Mouse (Mus musculus): ENCODE results near the gene Wdr44.
"Not testable (repeated sequence)": the region's sequence is repeated elsewhere in the genome, so short reads cannot be mapped to it uniquely, and the experiment has no call there.

The Wdr44 gene

GRCm38 (mm10) chrX:23692722-23693442 lies at the start of gene Wdr44:
Gene Wdr44, plus strand, starts transcription at chrX:23693051.
- peak; percentile 95 for DNase-seq (ENCODE audit: low read depth, low spot score)

- DNase-seq (ENCODE audit: low read depth, low spot score), result no peak
Measured at GRCm38 (mm10) chrX:23648371-23648770, 44.5 kb upstream of the Wdr44 start.

DNA sequence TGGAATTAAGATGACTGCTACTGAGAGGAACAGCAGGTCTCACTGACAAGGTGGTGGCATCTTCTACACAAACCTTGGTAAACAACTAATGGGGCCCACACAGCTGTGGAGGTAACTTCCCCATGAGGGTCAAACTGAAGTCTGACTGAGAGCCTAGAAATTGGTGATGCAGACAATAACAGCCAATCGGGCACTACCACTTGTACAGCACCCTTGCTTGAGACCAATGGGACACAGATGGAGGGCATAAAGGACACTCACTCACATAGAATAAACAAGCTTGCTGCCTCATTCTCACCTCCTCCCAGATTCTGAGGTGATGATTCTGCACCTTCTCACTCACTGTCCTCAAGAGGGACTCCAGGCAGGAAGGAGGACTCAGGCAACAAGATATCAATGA lies 30.6 kb upstream of the Wdr44 start:
- DNase-seq (ENCODE audit: low read depth, low spot score), result no peak

- DNase-seq (ENCODE audit: low read depth, low spot score), result no peak
Measured at GRCm38 (mm10) chrX:23673193-23673592, 19.7 kb upstream of the Wdr44 start.

GRCm38 (mm10) chrX:23675450-23675849 lies 17.4 kb upstream of the Wdr44 start:
- DNase-seq (ENCODE audit: low read depth, low spot score), result no peak

DNA sequence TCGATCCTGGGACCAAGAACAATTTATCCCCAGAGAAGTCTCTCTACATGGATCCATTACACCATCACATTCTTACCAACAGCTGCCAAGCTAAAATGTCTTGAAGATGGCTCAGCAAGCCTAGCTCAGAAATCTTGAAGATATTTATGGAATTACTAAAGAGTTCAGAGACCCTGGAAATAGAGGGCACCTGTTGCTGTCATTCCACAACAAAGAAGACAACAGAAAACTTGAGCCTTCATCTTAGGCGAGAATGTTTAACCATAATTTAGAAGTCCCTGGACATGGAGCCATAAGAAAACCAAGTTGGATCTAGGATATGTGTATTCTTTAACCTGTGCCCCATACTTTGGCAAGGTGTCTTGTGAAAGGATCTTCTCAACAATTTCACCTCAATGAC lies 16.3 kb upstream of the Wdr44 start:
- DNase-seq (ENCODE audit: low read depth, low spot score), result no peak

- no peak for DNase-seq (ENCODE audit: low read depth, low spot score)
Measured at GRCm38 (mm10) chrX:23677511-23677910, 15.3 kb upstream of the Wdr44 start.

DNA sequence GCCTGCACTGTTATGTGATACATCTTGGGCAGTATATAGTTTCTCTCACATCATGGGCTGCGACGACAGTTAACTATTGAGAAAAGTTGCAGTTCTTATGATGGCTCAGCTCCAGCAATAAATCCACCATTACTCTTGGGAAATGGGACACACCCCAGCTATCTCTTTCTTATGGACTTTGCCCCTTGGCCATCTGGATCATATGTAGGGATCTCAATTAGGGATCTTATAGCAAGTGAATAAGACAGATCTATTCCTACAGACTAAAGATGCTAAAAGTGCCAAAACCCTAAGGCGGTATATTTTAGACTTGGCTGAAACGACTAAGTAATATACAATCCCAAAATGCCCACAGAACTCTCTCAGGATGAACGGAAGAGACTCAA lies 522 bp upstream of the Wdr44 start:
- peak; percentile 0 for DNase-seq (ENCODE audit: low read depth, low spot score)

GRCm38 (mm10) chrX:23693443-23694400 lies 871 bp downstream of the Wdr44 start:
- DNase-seq (ENCODE audit: low read depth, low spot score), result no peak

- DNase-seq (ENCODE audit: low read depth, low spot score), result no peak
Measured at GRCm38 (mm10) chrX:23694588-23694987, 1.7 kb downstream of the Wdr44 start.

- DNase-seq (ENCODE audit: low read depth, low spot score), result no peak
Measured at GRCm38 (mm10) chrX:23695109-23695508, 2.3 kb downstream of the Wdr44 start.

DNA sequence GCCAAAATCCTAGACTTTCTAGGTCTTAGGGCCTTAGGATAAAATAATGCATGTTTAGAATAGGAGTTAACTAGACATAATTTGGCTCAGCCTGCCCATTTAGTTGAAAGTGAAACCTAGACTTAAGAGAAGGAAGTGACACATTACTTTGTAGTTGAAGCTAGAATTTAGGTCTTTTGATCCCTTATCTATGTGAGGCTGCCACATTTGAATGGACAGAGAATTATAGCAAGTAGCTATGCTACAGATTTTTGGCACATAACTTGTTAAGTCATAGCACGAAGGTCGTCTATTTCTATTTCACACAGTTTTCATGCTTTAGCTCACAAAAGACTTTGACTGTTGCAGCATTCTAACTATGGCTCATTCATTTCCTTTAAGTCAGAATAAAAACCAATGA lies 4.5 kb downstream of the Wdr44 start:
- no peak for DNase-seq (ENCODE audit: low read depth, low spot score)

- DNase-seq (ENCODE audit: low read depth, low spot score), result no peak
Measured at GRCm38 (mm10) chrX:23699023-23699422, 6.2 kb downstream of the Wdr44 start.

DNA sequence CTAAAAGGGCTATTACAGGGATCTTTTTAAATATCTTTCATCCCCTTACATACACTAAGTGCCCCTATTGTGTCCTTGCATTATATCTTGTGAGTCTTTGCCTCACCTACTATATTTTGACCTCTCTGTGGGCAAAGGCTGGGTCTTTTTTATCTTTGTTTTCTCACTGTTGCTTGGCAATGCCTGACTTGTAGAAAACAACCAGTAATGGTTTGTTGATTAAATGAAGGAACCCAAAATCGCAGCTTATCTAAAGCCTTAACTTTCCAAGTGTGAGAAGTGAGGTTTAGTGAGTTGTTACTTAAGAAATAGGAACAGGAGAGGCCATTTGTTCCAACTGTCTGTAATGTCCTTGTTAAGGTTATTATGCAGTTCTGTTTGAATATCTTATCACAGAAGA lies 24.4 kb downstream of the Wdr44 start:
- DNase-seq (ENCODE audit: low read depth, low spot score), result no peak

DNA sequence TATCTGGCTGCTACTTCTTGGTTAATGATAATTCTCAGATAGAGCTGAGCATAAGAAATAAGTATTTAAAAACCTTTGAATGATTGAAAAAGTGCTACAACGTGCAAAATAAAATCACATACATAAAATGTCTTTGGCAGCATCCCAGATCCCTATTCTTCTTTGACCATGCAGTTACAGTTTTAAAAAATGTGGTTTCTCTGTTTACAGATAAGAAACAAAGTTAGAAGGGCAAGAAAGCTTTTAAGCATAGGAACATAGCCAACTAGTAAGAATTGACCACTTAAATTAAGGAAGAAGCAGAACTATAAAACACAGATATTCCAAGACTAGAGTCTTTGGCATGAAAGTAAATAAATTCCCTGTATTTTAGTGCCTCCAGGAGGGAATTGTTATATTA lies 34.6 kb downstream of the Wdr44 start:
- DNase-seq (ENCODE audit: low read depth, low spot score), result no peak

- no peak for DNase-seq (ENCODE audit: low read depth, low spot score)
Measured at GRCm38 (mm10) chrX:23754671-23755070, 61.8 kb downstream of the Wdr44 start.

DNA sequence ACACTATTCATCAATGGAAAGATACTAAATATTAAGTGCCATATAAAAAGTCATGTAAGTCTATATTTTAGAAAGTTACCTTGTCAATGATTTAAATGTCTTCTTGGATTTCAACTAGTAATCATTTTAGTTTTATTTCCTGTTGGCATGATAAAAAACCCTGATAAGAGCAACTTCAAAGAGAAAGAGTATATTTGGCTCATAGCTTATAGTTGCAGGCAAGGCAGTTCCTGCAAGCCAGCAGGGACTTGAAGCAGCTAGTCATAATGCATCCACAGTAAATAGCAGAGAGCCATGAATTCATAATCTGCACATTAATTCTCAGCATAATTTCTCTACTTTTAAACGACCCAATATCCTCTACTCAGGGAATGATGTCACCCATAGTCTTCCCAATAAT lies 75.0 kb downstream of the Wdr44 start:
- no peak for DNase-seq (ENCODE audit: low read depth, low spot score)

DNA sequence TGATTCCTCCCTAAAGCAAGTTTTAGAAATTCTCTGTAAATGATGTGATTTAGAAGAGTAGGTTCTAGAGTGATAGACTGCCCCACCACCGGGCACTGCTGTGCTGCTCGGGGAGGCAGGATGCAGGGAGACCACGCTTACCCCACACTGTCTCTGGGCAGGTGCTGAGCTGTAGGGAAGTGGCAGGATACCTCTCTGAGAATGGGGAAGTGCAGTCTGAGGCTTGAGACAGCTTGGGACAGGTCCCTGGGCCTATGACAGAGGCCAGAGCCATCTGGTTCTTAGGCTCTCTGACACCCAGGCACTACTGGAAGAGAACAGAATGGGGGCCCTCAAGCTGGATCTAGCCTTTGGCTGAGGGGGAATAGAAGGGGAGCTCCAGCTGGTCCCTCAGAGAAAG lies 114.3 kb downstream of the Wdr44 start:
- no peak for DNase-seq (ENCODE audit: low read depth, low spot score)

DNA sequence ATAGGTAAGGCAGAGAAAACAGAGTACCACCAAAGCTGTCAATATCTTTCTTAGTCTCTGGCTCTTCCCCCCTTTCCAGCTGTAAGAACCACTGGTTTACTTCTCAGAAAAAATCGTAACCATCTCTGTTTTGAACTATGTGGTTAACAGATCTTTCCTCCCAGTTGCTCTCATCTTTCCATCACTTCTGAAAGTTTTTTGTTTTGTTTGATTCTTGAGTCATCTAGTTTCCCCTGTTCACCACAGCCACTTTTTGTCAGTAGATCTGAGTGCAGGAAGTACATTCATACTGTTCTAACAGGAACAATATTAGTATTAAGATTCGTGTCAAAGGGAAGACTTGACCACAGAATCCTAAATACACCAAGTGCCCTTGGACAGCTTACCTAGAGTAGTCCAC lies 117.5 kb downstream of the Wdr44 start:
- DNase-seq (ENCODE audit: low read depth, low spot score), result no peak

DNA sequence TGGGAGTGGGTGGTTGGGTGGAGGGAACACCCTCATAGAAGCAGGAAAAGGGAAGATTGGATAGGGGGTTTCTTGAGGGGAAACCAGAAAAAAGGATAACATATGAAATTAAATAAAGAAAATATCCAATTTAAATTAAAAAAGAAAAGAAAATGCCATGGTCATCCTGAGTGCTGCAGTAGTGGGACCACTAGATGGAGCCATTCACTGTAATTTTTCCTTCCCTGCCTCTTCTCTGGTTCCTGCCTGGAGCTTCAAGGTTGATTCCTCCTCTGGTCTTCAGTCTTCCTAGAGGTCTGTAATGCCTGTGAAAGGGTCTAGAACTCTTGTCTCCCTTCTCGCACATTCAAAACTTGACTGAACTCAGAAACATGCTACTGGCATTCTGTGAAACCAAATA lies 120.4 kb downstream of the Wdr44 start:
- peak; percentile 5 for DNase-seq (ENCODE audit: low read depth, low spot score)

- DNase-seq (ENCODE audit: low read depth, low spot score), result not testable (repeated sequence)
Measured at GRCm38 (mm10) chrX:23822885-23823284, 130.0 kb downstream of the Wdr44 start.

DNA sequence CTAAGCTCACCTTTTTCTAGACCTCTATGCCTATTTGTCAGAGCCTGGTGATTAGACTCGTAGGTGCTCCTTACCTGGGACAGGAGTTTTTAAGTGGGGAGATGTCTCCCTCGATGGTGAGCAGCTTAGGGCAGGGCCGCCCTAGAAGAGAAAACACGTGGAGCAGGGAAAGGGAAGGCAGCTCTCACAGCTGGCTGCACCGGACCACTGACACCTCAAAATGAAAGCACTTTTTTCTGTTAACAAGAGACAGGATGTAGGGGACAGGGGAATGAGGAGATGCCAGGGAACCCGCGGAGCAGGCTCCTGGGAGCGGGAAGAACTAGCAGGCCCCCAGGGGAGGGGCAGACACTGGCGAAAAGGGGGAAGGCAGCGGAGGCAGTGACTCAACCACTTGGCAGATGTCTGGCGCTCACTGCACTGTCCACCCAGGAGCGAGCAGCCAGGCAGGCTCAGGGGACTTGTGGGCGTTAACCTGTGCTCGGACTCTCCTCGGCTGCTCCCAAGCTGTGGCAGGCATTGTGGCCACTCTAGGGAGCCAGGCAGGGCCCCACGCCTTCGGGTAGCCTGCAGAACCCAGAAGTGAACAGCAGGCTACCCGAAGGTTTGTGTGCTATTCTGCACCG lies 130.7 kb downstream of the Wdr44 start:
- peak; percentile 6 for DNase-seq (ENCODE audit: low read depth, low spot score)
